Mouse (Mus musculus): Measurements from ENCODE around the gene Hoxd4. TPM values are rescaled to one million over a fixed set of nuclear protein-coding genes. Genes with fewer than 3 reads are reported as not detected.

The Hoxd4 gene
- total RNA-seq, 1 experiment = 0.94 TPM

GRCm38 (mm10) chr2:74700546-74701112 lies 11.1 kb upstream of the Hoxd4 start:
- Histone ChIP-seq H3K4me1 (ENCODE audit: control insufficient read depth in 2 of 2, insufficient read depth in 2 of 2, low read length in 2 of 2, poor library complexity in 1 of 2) (peaks cover 0 to 4% of the 10 kb centered on the region in 2 experiments; a peak in 1 of 4 replicates), H3K27ac (ENCODE audit: insufficient read depth, low read depth, low read length, poor library complexity, severe bottlenecking) (no peak overlapping the region), H3K9ac (ENCODE audit: insufficient read depth, low read depth, low read length, poor library complexity, severe bottlenecking) (no peak overlapping the region), H3K4me3 (ENCODE audit: insufficient read depth in 1 of 2, low read depth in 1 of 2, low read length in 2 of 2, poor library complexity in 1 of 2, severe bottlenecking in 1 of 2) (no peak overlapping the region), H3K36me3 (ENCODE audit: control insufficient read depth, insufficient read depth, low read length, poor library complexity, severe bottlenecking) (no peaks in the 10 kb centered on the region), H3K9me3 (ENCODE audit: control insufficient read depth, insufficient read depth, low read depth, low read length) (no peaks in the 10 kb centered on the region)
- DNase-seq (ENCODE audit: low read depth, low spot score) = no peak
- TF ChIP-seq CHD2 (IDR thresholded peaks at IDR 0.05; ENCODE audit: low read depth, low read length) (no peak), HCFC1 (IDR thresholded peaks at IDR 0.05; ENCODE audit: borderline replicate concordance, insufficient read depth, low read length) (no peak), MAFK (IDR thresholded peaks at IDR 0.05; ENCODE audit: insufficient read depth, low read depth, low read length) (no peak), ZC3H11A (IDR thresholded peaks at IDR 0.05; ENCODE audit: borderline replicate concordance, low read depth, low read length) (no peak), ZNF384 (IDR thresholded peaks at IDR 0.05; ENCODE audit: low read depth, low read length) (no peak)
- in situ Hi-C loops (cut with MboI; ENCODE audit: low sequenced_read_pairs in 2 of 2, unreplicated experiment in 2 of 2) = loop anchor here (5.0 to 25.0 kb wide), 3 partner anchors 442 to 887 kb away; no protein-coding TSS in a partner anchor

- DNase-seq (ENCODE audit: low read depth, low spot score) = no peak
- Histone ChIP-seq H3K4me1 (ENCODE audit: control insufficient read depth in 2 of 2, insufficient read depth in 2 of 2, low read length in 2 of 2, poor library complexity in 1 of 2) (peaks cover 0 to 7% of the 10 kb centered on the region in 2 experiments; a peak in 1 of 4 replicates), H3K9me3 (ENCODE audit: control insufficient read depth, insufficient read depth, low read depth, low read length) (no peaks in the 10 kb centered on the region), H3K9ac (ENCODE audit: insufficient read depth, low read depth, low read length, poor library complexity, severe bottlenecking) (no peak overlapping the region), H3K27ac (ENCODE audit: insufficient read depth, low read depth, low read length, poor library complexity, severe bottlenecking) (no peak overlapping the region), H3K4me3 (ENCODE audit: insufficient read depth in 1 of 2, low read depth in 1 of 2, low read length in 2 of 2, poor library complexity in 1 of 2, severe bottlenecking in 1 of 2) (no peak overlapping the region), H3K36me3 (ENCODE audit: control insufficient read depth, insufficient read depth, low read length, poor library complexity, severe bottlenecking) (no peaks in the 10 kb centered on the region)
- in situ Hi-C loops (cut with MboI; ENCODE audit: low sequenced_read_pairs in 2 of 2, unreplicated experiment in 2 of 2) = loop anchor here (5.0 to 25.0 kb wide), 3 partner anchors 440 to 885 kb away; no protein-coding TSS in a partner anchor
- peak; percentile 80; the same call in 1 of the 2 replicates for TF ChIP-seq ZC3H11A (IDR thresholded peaks at IDR 0.05; ENCODE audit: borderline replicate concordance, low read depth, low read length)
- TF ChIP-seq CHD2 (IDR thresholded peaks at IDR 0.05; ENCODE audit: low read depth, low read length) = no peak
Observed at GRCm38 (mm10) chr2:74701949-74702819, 9.5 kb upstream of the Hoxd4 start.

- H3K4me1 ChIP-seq (ENCODE audit: control insufficient read depth in 2 of 2, insufficient read depth in 2 of 2, low read length in 2 of 2, poor library complexity in 1 of 2) = peaks cover 0 to 7% of the 10 kb centered on the region in 2 experiments; a peak in 1 of 4 replicates
- H3K36me3 ChIP-seq (ENCODE audit: control insufficient read depth, insufficient read depth, low read length, poor library complexity, severe bottlenecking) = no peaks in the 10 kb centered on the region
- no peak overlapping the region for H3K27ac ChIP-seq (ENCODE audit: insufficient read depth, low read depth, low read length, poor library complexity, severe bottlenecking)
- no peak for DNase-seq (ENCODE audit: low read depth, low spot score)
- no peak overlapping the region for H3K4me3 ChIP-seq (ENCODE audit: insufficient read depth in 1 of 2, low read depth in 1 of 2, low read length in 2 of 2, poor library complexity in 1 of 2, severe bottlenecking in 1 of 2)
- H3K9ac ChIP-seq (ENCODE audit: insufficient read depth, low read depth, low read length, poor library complexity, severe bottlenecking) = no peak overlapping the region
- in situ Hi-C loops (cut with MboI; ENCODE audit: low sequenced_read_pairs in 2 of 2, unreplicated experiment in 2 of 2) = loop anchor here (5.0 to 25.0 kb wide), 3 partner anchors 439 to 884 kb away; no protein-coding TSS in a partner anchor
- TF ChIP-seq ZC3H11A (IDR thresholded peaks at IDR 0.05; ENCODE audit: borderline replicate concordance, low read depth, low read length) = no peak
- no peak for TF ChIP-seq ZNF384 (IDR thresholded peaks at IDR 0.05; ENCODE audit: low read depth, low read length)
- TF ChIP-seq HCFC1 (IDR thresholded peaks at IDR 0.05; ENCODE audit: borderline replicate concordance, insufficient read depth, low read length) = no peak
- no peak for TF ChIP-seq MAFK (IDR thresholded peaks at IDR 0.05; ENCODE audit: insufficient read depth, low read depth, low read length)
- TF ChIP-seq CHD2 (IDR thresholded peaks at IDR 0.05; ENCODE audit: low read depth, low read length) = no peak
- H3K9me3 ChIP-seq (ENCODE audit: control insufficient read depth, insufficient read depth, low read depth, low read length) = no peaks in the 10 kb centered on the region
Observed at GRCm38 (mm10) chr2:74702820-74703219, 8.9 kb upstream of the Hoxd4 start.

GRCm38 (mm10) chr2:74703317-74703716 lies 8.4 kb upstream of the Hoxd4 start:
- Histone ChIP-seq H3K9ac (ENCODE audit: insufficient read depth, low read depth, low read length, poor library complexity, severe bottlenecking) (no peak overlapping the region), H3K36me3 (ENCODE audit: control insufficient read depth, insufficient read depth, low read length, poor library complexity, severe bottlenecking) (no peaks in the 10 kb centered on the region), H3K27ac (ENCODE audit: insufficient read depth, low read depth, low read length, poor library complexity, severe bottlenecking) (no peak overlapping the region), H3K4me1 (ENCODE audit: control insufficient read depth in 2 of 2, insufficient read depth in 2 of 2, low read length in 2 of 2, poor library complexity in 1 of 2) (peaks cover 0 to 7% of the 10 kb centered on the region in 2 experiments; a peak in 1 of 4 replicates), H3K9me3 (ENCODE audit: control insufficient read depth, insufficient read depth, low read depth, low read length) (no peaks in the 10 kb centered on the region), H3K4me3 (ENCODE audit: insufficient read depth in 1 of 2, low read depth in 1 of 2, low read length in 2 of 2, poor library complexity in 1 of 2, severe bottlenecking in 1 of 2) (no peak overlapping the region)
- in situ Hi-C loops (cut with MboI; ENCODE audit: low sequenced_read_pairs in 2 of 2, unreplicated experiment in 2 of 2) = loop anchor here (5.0 to 25.0 kb wide), 3 partner anchors 439 to 884 kb away; no protein-coding TSS in a partner anchor
- no peak for DNase-seq (ENCODE audit: low read depth, low spot score)
- no peak for TF ChIP-seq CHD2 (IDR thresholded peaks at IDR 0.05; ENCODE audit: low read depth, low read length)
- TF ChIP-seq ZC3H11A (IDR thresholded peaks at IDR 0.05; ENCODE audit: borderline replicate concordance, low read depth, low read length) = no peak
- TF ChIP-seq ZNF384 (IDR thresholded peaks at IDR 0.05; ENCODE audit: low read depth, low read length) = no peak
- no peak for TF ChIP-seq HCFC1 (IDR thresholded peaks at IDR 0.05; ENCODE audit: borderline replicate concordance, insufficient read depth, low read length)
- TF ChIP-seq MAFK (IDR thresholded peaks at IDR 0.05; ENCODE audit: insufficient read depth, low read depth, low read length) = no peak
